Mouse (Mus musculus): ENCODE results near the gene Lmf1. TPM values are rescaled to one million over a fixed set of nuclear protein-coding genes. Genes with fewer than 3 reads are reported as not detected.

Gene Lmf1
- total and polyA plus RNA-seq, 3 experiments, result 14.0 to 30.5 TPM; not detected in 1

GRCm38 (mm10) chr17:25576034-25576433, 2.9 kb upstream of the Lmf1 start:
- no peak for TF ChIP-seq NRF1 (IDR thresholded peaks at IDR 0.05; ENCODE audit: insufficient read depth, low read depth, low read length, poor library complexity, severe bottlenecking)
- TF ChIP-seq USF1 (IDR thresholded peaks at IDR 0.05; ENCODE audit: low read depth, low read length), result no peak
- no peak for TF ChIP-seq ZKSCAN1 (IDR thresholded peaks at IDR 0.05; ENCODE audit: low read depth, low read length)
- no peak for TF ChIP-seq ZMIZ1 (IDR thresholded peaks at IDR 0.05; ENCODE audit: low read depth, low read length)
- no peak for TF ChIP-seq NELFE (IDR thresholded peaks at IDR 0.05; ENCODE audit: low read depth, low read length)
- no peak for TF ChIP-seq CTCF (IDR thresholded peaks at IDR 0.05 in 2 of 3, conservative IDR thresholded peaks at IDR 0.05 in 1 of 3; ENCODE audit: control insufficient read depth in 1 of 3, insufficient read depth in 1 of 3, low read depth in 2 of 3, low read length in 3 of 3, poor library complexity in 1 of 3, severe bottlenecking in 1 of 3)
- TF ChIP-seq SIN3A (IDR thresholded peaks at IDR 0.05; ENCODE audit: low read length), result no peak
- no peak for TF ChIP-seq RCOR1 (IDR thresholded peaks at IDR 0.05; ENCODE audit: low read depth, low read length)
- no peak for TF ChIP-seq TAL1 (IDR thresholded peaks at IDR 0.05; ENCODE audit: low read length)
- no peak for TF ChIP-seq BHLHE40 (IDR thresholded peaks at IDR 0.05; ENCODE audit: borderline replicate concordance, low read depth, low read length)
- no peak for TF ChIP-seq POLR2AphosphoS2 (IDR thresholded peaks at IDR 0.05; ENCODE audit: low read length)
- TF ChIP-seq MYC (IDR thresholded peaks at IDR 0.05; ENCODE audit: low read depth, low read length), result no peak
- TF ChIP-seq CHD2 (IDR thresholded peaks at IDR 0.05; ENCODE audit: low read length), result no peak
- no peak for TF ChIP-seq ETS1 (IDR thresholded peaks at IDR 0.05; ENCODE audit: low read depth, low read length)
- no peak for TF ChIP-seq MYB (IDR thresholded peaks at IDR 0.05; ENCODE audit: low read depth, low read length)
- no peak for TF ChIP-seq MAZ (IDR thresholded peaks at IDR 0.05; ENCODE audit: low read depth, low read length)
- no peak for TF ChIP-seq ZNF384 (IDR thresholded peaks at IDR 0.05; ENCODE audit: low read depth, low read length)
- TF ChIP-seq GABPA (IDR thresholded peaks at IDR 0.05; ENCODE audit: low read depth, low read length), result no peak
- no peak for TF ChIP-seq EP300 (IDR thresholded peaks at IDR 0.05; ENCODE audit: low read depth in 1 of 2, low read length in 2 of 2)
- Histone ChIP-seq H3K36me3 (ENCODE audit: control insufficient read depth in 1 of 2, insufficient read depth in 2 of 2, low read length in 2 of 2) (peaks cover 0 to 5% of the 10 kb centered on the region in 2 experiments; a peak in 2 of 4 replicates), H3K79me2 (ENCODE audit: control insufficient read depth, insufficient read depth, low read length, poor library complexity) (peaks cover 6% of the 10 kb centered on the region), H3K4me3 (ENCODE audit: control insufficient read depth in 1 of 2, insufficient read depth in 1 of 2, low read depth in 2 of 2, low read length in 2 of 2) (no peak overlapping the region), H3K27ac (ENCODE audit: control insufficient read depth, low read depth, low read length) (no peak overlapping the region), H3K27me3 (ENCODE audit: control insufficient read depth in 1 of 2, insufficient read depth in 2 of 2, low read length in 2 of 2) (no peaks in the 10 kb centered on the region), H3K9me3 (replicated peaks; ENCODE audit: insufficient read depth, low read length) (no peaks in the 10 kb centered on the region), H3K9ac (ENCODE audit: control insufficient read depth, low read depth, low read length, poor library complexity, severe bottlenecking) (no peak overlapping the region), H3K4me1 (ENCODE audit: control insufficient read depth in 1 of 2, insufficient read depth in 2 of 2, low read length in 2 of 2) (peaks cover 0 to 8% of the 10 kb centered on the region in 2 experiments; a peak in 2 of 4 replicates)
- no peak for DNase-seq (ENCODE audit: low read depth, low spot score)

- H3K4me1 ChIP-seq (ENCODE audit: control insufficient read depth in 1 of 2, insufficient read depth in 2 of 2, low read length in 2 of 2), result peaks cover 0 to 12% of the 10 kb centered on the region in 2 experiments; a peak in 2 of 4 replicates
- peaks cover 6% of the 10 kb centered on the region for H3K79me2 ChIP-seq (ENCODE audit: control insufficient read depth, insufficient read depth, low read length, poor library complexity)
- H3K9ac ChIP-seq (ENCODE audit: control insufficient read depth, low read depth, low read length, poor library complexity, severe bottlenecking), result no peak overlapping the region
- no peak for DNase-seq (ENCODE audit: low read depth, low spot score)
- no peak overlapping the region for H3K27ac ChIP-seq (ENCODE audit: control insufficient read depth, low read depth, low read length)
- TF ChIP-seq ZC3H11A (IDR thresholded peaks at IDR 0.05; ENCODE audit: low read depth, low read length) (no peak), RAD21 (IDR thresholded peaks at IDR 0.05; ENCODE audit: low read depth, low read length) (no peak), NELFE (IDR thresholded peaks at IDR 0.05; ENCODE audit: low read depth, low read length) (no peak), E2F4 (IDR thresholded peaks at IDR 0.05; ENCODE audit: borderline replicate concordance, low read depth, low read length) (no peak), MAZ (IDR thresholded peaks at IDR 0.05; ENCODE audit: low read depth, low read length) (no peak), ZMIZ1 (IDR thresholded peaks at IDR 0.05; ENCODE audit: low read depth, low read length) (no peak), CTCF (IDR thresholded peaks at IDR 0.05 in 2 of 3, conservative IDR thresholded peaks at IDR 0.05 in 1 of 3; ENCODE audit: control insufficient read depth in 1 of 3, insufficient read depth in 1 of 3, low read depth in 2 of 3, low read length in 3 of 3, poor library complexity in 1 of 3, severe bottlenecking in 1 of 3) (no peak), MYC (IDR thresholded peaks at IDR 0.05; ENCODE audit: low read depth, low read length) (no peak), GABPA (IDR thresholded peaks at IDR 0.05; ENCODE audit: low read depth, low read length) (no peak), KAT2A (conservative IDR thresholded peaks at IDR 0.05; ENCODE audit: low read depth, low read length) (no peak), RCOR1 (IDR thresholded peaks at IDR 0.05; ENCODE audit: low read depth, low read length) (no peak)
- no peaks in the 10 kb centered on the region for H3K9me3 ChIP-seq (replicated peaks; ENCODE audit: insufficient read depth, low read length)
- H3K36me3 ChIP-seq (ENCODE audit: control insufficient read depth in 1 of 2, insufficient read depth in 2 of 2, low read length in 2 of 2), result peaks cover 0 to 5% of the 10 kb centered on the region in 2 experiments; a peak in 2 of 4 replicates
- no peak overlapping the region for H3K4me3 ChIP-seq (ENCODE audit: control insufficient read depth in 1 of 2, insufficient read depth in 1 of 2, low read depth in 2 of 2, low read length in 2 of 2)
- no peaks in the 10 kb centered on the region for H3K27me3 ChIP-seq (ENCODE audit: control insufficient read depth in 1 of 2, insufficient read depth in 2 of 2, low read length in 2 of 2)
Observed at GRCm38 (mm10) chr17:25577263-25577662, 1.6 kb upstream of the Lmf1 start.
